Mouse (Mus musculus) CH12.LX (cell line): Measurements from ENCODE around the gene Fam213a. TPM values are rescaled to one million over a fixed set of nuclear protein-coding genes. Genes with fewer than 3 reads are reported as not detected.

Experiments used
- DNase-seq: peaks from one replicate; pipeline ENCODE4 v3.0.0-alpha.2; 2013; ENCODE audit errors: extremely low read depth
- H3K27ac ChIP-seq: 2 replicates; pipeline ENCODE4 v1.5.1; 2012; ENCODE audit warnings: low read depth, mild to moderate bottlenecking, control low read depth, moderate library complexity; ENCODE audit not compliant: insufficient read depth
- H3K27me3 ChIP-seq: replicated peaks from 2 replicates; pipeline ENCODE3; 2012; ENCODE audit warnings: inconsistent platforms
- H3K36me3 ChIP-seq, 2 experiments: replicated peaks in 1 of 2; 2 replicates each; pipeline versions ENCODE3 to v1.6.1; 2012; ENCODE audit warnings: inconsistent platforms in 1 of 2, low read length in 1 of 2, mild to moderate bottlenecking in 1 of 2, mixed read lengths in 1 of 2, moderate library complexity in 1 of 2; ENCODE audit not compliant: control insufficient read depth in 1 of 2, insufficient read depth in 1 of 2
- H3K4me1 ChIP-seq, 2 experiments: 2 replicates each; pipeline ENCODE4 v1.6.1; 2012; ENCODE audit warnings: inconsistent platforms in 1 of 2, moderate library complexity in 1 of 2; ENCODE audit not compliant: insufficient read depth in 2 of 2, control insufficient read depth in 1 of 2
- H3K4me2 ChIP-seq: 2 replicates; pipeline ENCODE4 v1.6.1; 2012; ENCODE audit warnings: low read depth, mild to moderate bottlenecking, control low read depth; ENCODE audit not compliant: poor library complexity, insufficient read depth, severe bottlenecking
- H3K4me3 ChIP-seq, 3 experiments: fragments of 150-350 bp in 1 of 3; sonication (generic) in 1 of 3; replicated peaks in 1 of 3; 2 replicates each; pipeline versions ENCODE3 to v1.5.1; 2011 to 2012; ENCODE audit warnings: low read depth in 2 of 3, low read length in 2 of 3, mild to moderate bottlenecking in 2 of 3, moderate library complexity in 2 of 3, control low read depth in 1 of 3, improper control_type of control experiment in 1 of 3, inconsistent platforms in 1 of 3, mixed read lengths in 1 of 3; ENCODE audit not compliant: poor library complexity in 1 of 3
- H3K79me2 ChIP-seq: replicated peaks from 2 replicates; pipeline ENCODE4 v1.6.1; 2012; ENCODE audit warnings: mild to moderate bottlenecking, moderate library complexity; ENCODE audit not compliant: control insufficient read depth, poor library complexity, insufficient read depth, severe bottlenecking; ENCODE audit errors: extremely low read depth
- H3K9ac ChIP-seq: 2 replicates; pipeline ENCODE4 v1.6.1; 2012; ENCODE audit warnings: low read depth, mild to moderate bottlenecking, control low read depth, moderate library complexity; ENCODE audit not compliant: insufficient read depth
- H3K9me3 ChIP-seq: replicated peaks from 2 replicates; pipeline ENCODE3; 2012; ENCODE audit warnings: low read length, inconsistent platforms, mixed read lengths
- BHLHE40 ChIP-seq: IDR thresholded peaks from 2 replicates; pipeline ENCODE4 v1.6.1; 2011; ENCODE audit warnings: mild to moderate bottlenecking, low read depth, low read length, improper control_type of control experiment
- CHD1 ChIP-seq: IDR thresholded peaks from 2 replicates; pipeline ENCODE4 v1.6.1; 2012; ENCODE audit warnings: low read depth, low read length, improper control_type of control experiment, inconsistent platforms
- E2F4 ChIP-seq: IDR thresholded peaks from 2 replicates; pipeline ENCODE4 v1.6.1; 2011; ENCODE audit warnings: low read depth, low read length, improper control_type of control experiment; ENCODE audit not compliant: insufficient replicate concordance
- ELF1 ChIP-seq: IDR thresholded peaks from 2 replicates; pipeline ENCODE4 v1.6.1; 2014; ENCODE audit warnings: low read depth, mild to moderate bottlenecking, inconsistent platforms, low read length, improper control_type of control experiment
- EP300 ChIP-seq: IDR thresholded peaks from 2 replicates; pipeline ENCODE4 v1.6.1; 2011; ENCODE audit warnings: low read length, improper control_type of control experiment
- ETS1 ChIP-seq: conservative IDR thresholded peaks from 2 replicates; pipeline ENCODE4 v1.6.1; 2012; ENCODE audit warnings: low read depth, mild to moderate bottlenecking, inconsistent platforms, low read length, improper control_type of control experiment, moderate library complexity
- HCFC1 ChIP-seq: IDR thresholded peaks from 2 replicates; pipeline ENCODE4 v1.6.1; 2012; ENCODE audit warnings: low read depth, mild to moderate bottlenecking, inconsistent platforms, low read length, improper control_type of control experiment
- IRF4 ChIP-seq: IDR thresholded peaks from 2 replicates; pipeline ENCODE4 v1.6.1; 2014; ENCODE audit warnings: low read depth, mild to moderate bottlenecking, inconsistent platforms, low read length, improper control_type of control experiment
- JUN ChIP-seq: IDR thresholded peaks from 2 replicates; pipeline ENCODE4 v1.6.1; 2011; ENCODE audit warnings: low read depth, mild to moderate bottlenecking, low read length, improper control_type of control experiment, moderate library complexity; ENCODE audit not compliant: insufficient read depth
- JUND ChIP-seq: conservative IDR thresholded peaks from 2 replicates; pipeline ENCODE4 v1.6.1; 2011; ENCODE audit warnings: low read depth, low read length, improper control_type of control experiment
- MAX ChIP-seq: IDR thresholded peaks from 2 replicates; pipeline ENCODE4 v1.6.1; 2011; ENCODE audit warnings: low read length, improper control_type of control experiment
- MEF2A ChIP-seq: IDR thresholded peaks from 2 replicates; pipeline ENCODE4 v1.6.1; 2014; ENCODE audit warnings: low read depth, mild to moderate bottlenecking, inconsistent platforms, low read length, improper control_type of control experiment, borderline replicate concordance
- MXI1 ChIP-seq: IDR thresholded peaks from 2 replicates; pipeline ENCODE4 v1.6.1; 2011; ENCODE audit warnings: mild to moderate bottlenecking, low read depth, low read length, improper control_type of control experiment
- MYC ChIP-seq: IDR thresholded peaks from 2 replicates; pipeline ENCODE4 v1.6.1; 2011; ENCODE audit warnings: low read depth, mild to moderate bottlenecking, improper control_type of control experiment, low read length
- NELFE ChIP-seq: IDR thresholded peaks from 2 replicates; pipeline ENCODE4 v1.6.1; 2011; ENCODE audit warnings: low read depth, low read length, improper control_type of control experiment
- NRF1 ChIP-seq: IDR thresholded peaks from 2 replicates; pipeline ENCODE4 v1.6.1; 2014; ENCODE audit warnings: low read depth, mild to moderate bottlenecking, inconsistent platforms, low read length, improper control_type of control experiment, moderate library complexity
- PAX5 ChIP-seq: IDR thresholded peaks from 2 replicates; pipeline ENCODE4 v1.6.1; 2012; ENCODE audit warnings: low read length, inconsistent platforms, mixed read lengths
- POLR2A ChIP-seq: IDR thresholded peaks from 2 replicates; pipeline ENCODE4 v1.6.1; 2011; ENCODE audit warnings: low read depth, mild to moderate bottlenecking, improper control_type of control experiment, low read length
- POLR2AphosphoS2 ChIP-seq: IDR thresholded peaks from 2 replicates; pipeline ENCODE4 v1.6.1; 2011; ENCODE audit warnings: low read depth, low read length, improper control_type of control experiment
- RAD21 ChIP-seq: IDR thresholded peaks from 2 replicates; pipeline ENCODE4 v1.6.1; 2011; ENCODE audit warnings: low read depth, mild to moderate bottlenecking, low read length, improper control_type of control experiment, moderate library complexity
- RCOR1 ChIP-seq: conservative IDR thresholded peaks from 2 replicates; pipeline ENCODE4 v1.6.1; 2012; ENCODE audit warnings: low read depth, mild to moderate bottlenecking, inconsistent platforms, low read length, improper control_type of control experiment
- SIN3A ChIP-seq: IDR thresholded peaks from 2 replicates; pipeline ENCODE4 v1.6.1; 2012; ENCODE audit warnings: low read length, improper control_type of control experiment, inconsistent platforms
- TBP ChIP-seq: conservative IDR thresholded peaks from 2 replicates; pipeline ENCODE4 v1.6.1; 2011; ENCODE audit warnings: low read depth, low read length, improper control_type of control experiment
- UBTF ChIP-seq: IDR thresholded peaks from 2 replicates; pipeline ENCODE4 v1.6.1; 2012; ENCODE audit warnings: low read depth, mild to moderate bottlenecking, inconsistent platforms, low read length, improper control_type of control experiment, moderate library complexity
- USF1 ChIP-seq: IDR thresholded peaks from 2 replicates; pipeline ENCODE4 v1.6.1; 2014; ENCODE audit warnings: low read depth, mild to moderate bottlenecking, inconsistent platforms, low read length, improper control_type of control experiment
- USF2 ChIP-seq: conservative IDR thresholded peaks from 2 replicates; pipeline ENCODE4 v1.6.1; 2011; ENCODE audit warnings: low read depth, low read length, improper control_type of control experiment
- ZC3H11A ChIP-seq: IDR thresholded peaks from 2 replicates; pipeline ENCODE4 v1.6.1; 2012; ENCODE audit warnings: low read depth, mild to moderate bottlenecking, inconsistent platforms, low read length, improper control_type of control experiment
- ZKSCAN1 ChIP-seq: IDR thresholded peaks from 2 replicates; pipeline ENCODE4 v1.6.1; 2012; ENCODE audit warnings: low read depth, inconsistent platforms, low read length, improper control_type of control experiment, borderline replicate concordance
- ZMIZ1 ChIP-seq: IDR thresholded peaks from 2 replicates; pipeline ENCODE4 v1.6.1; 2012; ENCODE audit warnings: low read depth, mild to moderate bottlenecking, inconsistent platforms, low read length, improper control_type of control experiment
- ZNF384 ChIP-seq: IDR thresholded peaks from 2 replicates; pipeline ENCODE4 v1.6.1; 2012; ENCODE audit warnings: low read depth, low read length, improper control_type of control experiment, inconsistent platforms
- dilution Hi-C: fragments of 300-500 bp; cut with MboI; formaldehyde crosslinking; loops from 2 replicates; pipeline ENCODE4 v1.14.3; 2020; ENCODE audit warnings: low sequenced_read_pairs; ENCODE audit not compliant: extremely low pct_unique_long_range_greater_than_20kb, extremely low pct_ligation_motif_present
- in situ Hi-C: fragments of 300-500 bp; cut with MboI; formaldehyde crosslinking; loops from 3 replicates; pipeline ENCODE4 v1.14.3; 2019; ENCODE audit warnings: low sequenced_read_pairs, low pct_ligation_motif_present, low pct_unique_long_range_greater_than_20kb, mixed read lengths
- polyA plus RNA-seq: library from polyadenylated mRNA; unstranded; fragments of >175 nt; gene quantifications from 2 replicates; pipeline ENCODE4 v1.2.1, GENCODE M21; 2012; ENCODE audit warnings: low read depth; ENCODE audit not compliant: insufficient read length
- total RNA-seq, 2 experiments: library from RNA; depleted of rRNA; stranded (reverse); fragments of 300-350 nt in 1 of 2; fragments of >200 nt in 1 of 2; gene quantifications; 2 replicates each; pipeline ENCODE4 v1.2.3; 2012 to 2014

The Fam213a gene
- total and polyA plus RNA-seq, 3 experiments: 11.6 to 17.1 (median 14.1) TPM

- TF ChIP-seq E2F4 (no peak), RCOR1 (no peak), RAD21 (peak; percentile 92), MYC (0 out of 2 replicates have a peak, but pooled peaks have one; percentile 20), USF1 (no peak), JUN (no peak), POLR2AphosphoS2 (no peak), EP300 (no peak), MAX (0 out of 2 replicates have a peak, but pooled peaks have one; percentile 4)
- TF ChIP-seq, all 38 proteins: peak for 8
Measured at GRCm38 (mm10) chr14:40975127-40975721, 38.4 kb downstream of the Fam213a start (continued).

- in situ Hi-C loops: no loop called here
Measured at GRCm38 (mm10) chr14:40968051-40968450, 45.5 kb downstream of the Fam213a start.

GRCm38 (mm10) chr14:40967598-40967900 lies 46.0 kb downstream of the Fam213a start:
- H3K9ac ChIP-seq: peak overlapping the region; percentile 73
- H3K36me3 ChIP-seq: peaks cover 0 to 3% of the 10 kb centered on the region in 2 experiments
- peak overlapping the region; percentile 52 to 68 (median 60) for H3K4me3 ChIP-seq
- no peak for TF ChIP-seq ZMIZ1
- no peak for TF ChIP-seq ETS1
- TF ChIP-seq EP300: no peak
- TF ChIP-seq BHLHE40: no peak
- TF ChIP-seq NRF1: no peak
- TF ChIP-seq MEF2A: no peak
- TF ChIP-seq ELF1: no peak
- no peak for TF ChIP-seq TBP
- TF ChIP-seq POLR2A: no peak
- no peak for TF ChIP-seq HCFC1
- no peak for TF ChIP-seq ZKSCAN1
- TF ChIP-seq MAX: no peak
- no peak for TF ChIP-seq RCOR1
- TF ChIP-seq IRF4: no peak
- no peak for TF ChIP-seq USF1
- no peak for TF ChIP-seq JUND
- no peak for TF ChIP-seq USF2
- no peak for TF ChIP-seq RAD21
- TF ChIP-seq UBTF: no peak
- TF ChIP-seq CHD1: no peak
- TF ChIP-seq, all 38 proteins: peak for 0
- Histone ChIP-seq H3K27me3 (no peaks in the 10 kb centered on the region), H3K4me2 (peak overlapping the region; percentile 48), H3K9me3 (no peaks in the 10 kb centered on the region), H3K27ac (peak overlapping the region; percentile 62), H3K79me2 (peaks cover 22% of the 10 kb centered on the region), H3K4me1 (peaks cover 21 to 62% of the 10 kb centered on the region in 2 experiments)
- DNase-seq: no peak
- in situ Hi-C loops: no loop called here
- dilution Hi-C loops: no loop called here

More at GRCm38 (mm10) chr14:40968051-40968450, 45.5 kb downstream of the Fam213a start:
- H3K27me3 ChIP-seq: no peaks in the 10 kb centered on the region
- peak overlapping the region; percentile 73 for H3K9ac ChIP-seq
- peaks cover 17 to 57% of the 10 kb centered on the region in 2 experiments for H3K4me1 ChIP-seq
- H3K4me3 ChIP-seq: peak overlapping the region in 2 of 3 experiments; percentile 52 to 68
- no peak for TF ChIP-seq JUND
- peak; percentile 39; the same call in 1 of the 2 replicates for TF ChIP-seq IRF4
- TF ChIP-seq SIN3A: peak; percentile 36; the same call in 1 of the 2 replicates
- no peak for TF ChIP-seq PAX5
- no peak for TF ChIP-seq ZNF384
- no peak for TF ChIP-seq MEF2A
- TF ChIP-seq POLR2AphosphoS2: no peak
- no peak for TF ChIP-seq ZC3H11A
- TF ChIP-seq MXI1: no peak
- TF ChIP-seq JUN: no peak
- TF ChIP-seq NELFE: no peak
- no peak for TF ChIP-seq UBTF
- TF ChIP-seq MYC: no peak
- TF ChIP-seq, all 38 proteins: peak for 2
- Histone ChIP-seq H3K79me2 (peaks cover 19% of the 10 kb centered on the region), H3K27ac (no peak overlapping the region), H3K4me2 (peak overlapping the region; percentile 48), H3K9me3 (no peaks in the 10 kb centered on the region), H3K36me3 (no peaks in the 10 kb centered on the region)
- dilution Hi-C loops: no loop called here
- no peak for DNase-seq
